Mouse (Mus musculus) testis, adult 2 months (tissue): Measurements from ENCODE around the gene Sumf1.

Experiments used
- CTCF ChIP-seq: fragments of 200-500 bp; IDR thresholded peaks from 2 replicates; pipeline ENCODE4 v1.5.1; 2012; ENCODE audit warnings: low read depth, mild to moderate bottlenecking, inconsistent platforms, low read length, moderate library complexity; ENCODE audit not compliant: control insufficient read depth, insufficient read depth, insufficient replicate concordance
- POLR2A ChIP-seq: fragments of 200-500 bp; IDR thresholded peaks from 2 replicates; pipeline ENCODE4 v1.6.1; 2012; ENCODE audit warnings: low read depth, mild to moderate bottlenecking, inconsistent platforms, low read length, moderate library complexity; ENCODE audit not compliant: control insufficient read depth

- TF ChIP-seq CTCF = no peak
- TF ChIP-seq POLR2A = no peak
These were observed 32.6 kb upstream of the Sumf1 start for GRCm38 (mm10) chr6:108217987-108218386.
